Mouse (Mus musculus) urinary bladder, postnatal 14 days (tissue): Measurements from ENCODE around the gene Runx1.

Experiments used
- DNase-seq: peaks from one replicate; pipeline ENCODE4 v3.0.0; 2021; ENCODE audit warnings: low spot score

Runx1 gene

DNA sequence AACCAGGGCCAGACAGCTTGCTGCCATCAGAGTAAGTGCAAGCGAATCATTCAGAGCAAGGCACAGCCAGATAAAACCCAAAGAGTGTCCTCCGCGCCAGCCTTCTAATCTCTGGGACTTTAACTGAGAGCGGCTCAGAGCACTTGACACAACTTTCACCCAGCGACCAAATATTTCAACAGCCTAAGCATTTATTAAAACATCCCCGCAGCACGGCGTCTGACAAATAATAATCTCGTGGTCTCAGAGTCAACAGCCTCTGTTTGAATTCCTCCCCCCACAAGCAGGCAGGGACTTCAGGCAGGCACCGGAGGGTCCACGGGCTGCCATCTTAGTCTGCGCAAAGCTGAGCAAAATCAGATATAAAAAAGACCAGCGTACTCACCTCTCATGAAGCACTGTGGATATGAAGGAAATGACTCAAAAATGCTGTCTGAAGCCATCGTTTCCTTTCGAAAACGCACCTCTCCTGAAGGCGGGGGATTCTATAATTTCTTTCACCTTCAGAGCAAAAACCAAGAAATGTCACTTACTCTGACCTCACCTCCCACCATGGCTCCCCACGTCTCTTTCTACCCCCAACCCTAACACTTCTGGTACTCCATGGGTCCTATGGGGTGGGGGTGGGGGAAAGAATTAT lies 625 bp downstream of the Runx1 start:
- DNase-seq = no peak

GRCm38 (mm10) chr16:92824723-92825203 lies 1.2 kb downstream of the Runx1 start:
- DNase-seq = no peak

GRCm38 (mm10) chr16:92824003-92824722 lies 1.8 kb downstream of the Runx1 start:
- DNase-seq = no peak

DNA sequence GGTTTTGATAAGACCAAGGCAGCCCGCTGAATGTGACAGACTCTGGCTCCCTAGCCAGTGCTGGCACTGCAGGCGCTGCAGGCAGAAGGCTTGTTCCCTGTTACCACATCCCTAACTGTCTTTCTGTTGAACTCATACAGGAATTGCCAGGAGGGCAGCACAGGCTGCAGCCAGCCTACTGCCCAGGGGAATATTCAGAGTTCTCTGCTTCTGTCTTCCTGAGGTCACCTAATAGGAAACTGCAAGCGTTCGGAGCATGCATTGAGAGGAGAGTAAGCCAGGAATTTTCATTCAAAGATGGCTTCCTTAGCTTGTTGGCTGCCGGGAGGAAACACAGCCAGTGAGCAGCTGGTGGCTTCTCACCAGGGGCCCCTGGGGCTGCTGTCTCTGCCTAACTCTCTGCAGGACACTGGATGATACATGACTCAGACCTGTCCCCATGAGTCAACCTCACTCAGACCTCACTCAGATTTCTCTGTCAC lies 2.5 kb downstream of the Runx1 start:
- DNase-seq = no peak

- DNase-seq = no peak
These were observed 3.3 kb downstream of the Runx1 start for GRCm38 (mm10) chr16:92822676-92823075.

DNA sequence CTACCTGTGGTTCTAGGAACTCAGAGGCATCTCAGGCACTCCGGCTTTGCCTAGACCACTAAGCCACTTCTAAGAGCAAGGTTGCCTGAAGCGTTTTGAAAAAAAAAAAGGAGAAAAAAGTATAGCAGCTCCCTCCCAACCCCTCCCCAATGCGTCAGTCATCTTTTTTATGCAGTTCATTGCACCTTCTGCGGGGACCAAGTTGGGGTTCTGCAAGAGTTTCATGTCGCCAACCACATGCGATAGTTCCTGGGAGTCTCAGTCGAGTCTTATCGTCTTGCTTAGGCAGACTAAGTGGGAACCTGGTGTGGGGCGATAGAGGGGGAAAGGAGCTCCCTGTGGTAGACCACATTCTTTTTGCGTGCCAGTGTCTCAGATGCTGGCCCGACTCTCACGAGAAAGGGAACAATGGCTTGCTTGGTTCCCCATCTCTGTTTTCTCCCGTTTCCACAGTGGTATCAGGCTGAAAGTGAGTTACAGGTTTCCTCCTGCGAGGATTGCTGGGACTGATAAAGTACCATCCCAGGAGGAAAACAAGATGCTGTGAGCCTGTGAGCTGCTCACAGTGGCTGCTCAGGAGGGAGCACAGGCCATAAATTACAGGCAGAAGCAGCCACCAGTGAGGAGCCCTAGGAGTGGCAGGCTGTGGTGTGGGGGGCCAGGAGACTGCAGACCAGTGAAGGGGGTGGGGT lies 3.9 kb downstream of the Runx1 start:
- no peak for DNase-seq

DNA sequence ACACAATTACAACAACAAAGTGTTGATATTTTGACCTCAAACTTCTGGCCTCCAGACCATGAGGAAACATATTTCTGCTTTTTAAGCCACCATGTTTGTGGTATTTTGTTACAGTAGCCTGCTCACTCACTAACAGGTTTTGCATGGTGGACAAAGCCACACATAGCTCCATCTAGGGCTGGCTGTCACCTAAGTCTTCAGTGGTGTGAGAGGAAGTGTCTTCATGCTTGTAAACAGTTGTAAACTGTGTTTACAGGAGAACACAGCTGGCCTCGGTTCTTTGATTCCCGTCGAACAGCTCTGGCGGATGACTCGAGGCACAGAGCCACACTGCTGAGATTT lies 4.4 kb downstream of the Runx1 start:
- DNase-seq = no peak

DNA sequence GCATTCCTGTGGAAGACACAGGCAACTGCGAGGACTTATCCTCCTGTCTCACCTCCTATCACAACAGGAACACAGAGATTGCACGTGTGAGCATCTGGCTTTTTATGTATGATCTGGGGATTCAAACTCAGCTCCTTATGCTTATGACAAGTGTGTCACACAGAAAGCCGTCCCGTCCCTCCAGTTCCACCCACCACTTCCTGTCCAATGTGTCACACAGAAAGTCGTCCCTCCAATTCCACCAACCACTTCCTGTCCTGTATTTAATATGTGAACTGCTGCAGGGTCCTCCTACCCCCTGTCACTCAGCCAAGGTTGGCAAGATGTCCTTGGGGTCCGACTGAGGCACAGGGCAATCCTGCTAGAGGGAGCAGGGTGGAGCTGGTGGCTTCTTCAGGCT lies 5.5 kb downstream of the Runx1 start:
- no peak for DNase-seq

GRCm38 (mm10) chr16:92818480-92819269 lies 7.3 kb downstream of the Runx1 start:
- DNase-seq = no peak

- DNase-seq = no peak
These were observed 9.9 kb downstream of the Runx1 start for GRCm38 (mm10) chr16:92816092-92816491.

GRCm38 (mm10) chr16:92815195-92815527 lies 10.8 kb downstream of the Runx1 start:
- DNase-seq = no peak

DNA sequence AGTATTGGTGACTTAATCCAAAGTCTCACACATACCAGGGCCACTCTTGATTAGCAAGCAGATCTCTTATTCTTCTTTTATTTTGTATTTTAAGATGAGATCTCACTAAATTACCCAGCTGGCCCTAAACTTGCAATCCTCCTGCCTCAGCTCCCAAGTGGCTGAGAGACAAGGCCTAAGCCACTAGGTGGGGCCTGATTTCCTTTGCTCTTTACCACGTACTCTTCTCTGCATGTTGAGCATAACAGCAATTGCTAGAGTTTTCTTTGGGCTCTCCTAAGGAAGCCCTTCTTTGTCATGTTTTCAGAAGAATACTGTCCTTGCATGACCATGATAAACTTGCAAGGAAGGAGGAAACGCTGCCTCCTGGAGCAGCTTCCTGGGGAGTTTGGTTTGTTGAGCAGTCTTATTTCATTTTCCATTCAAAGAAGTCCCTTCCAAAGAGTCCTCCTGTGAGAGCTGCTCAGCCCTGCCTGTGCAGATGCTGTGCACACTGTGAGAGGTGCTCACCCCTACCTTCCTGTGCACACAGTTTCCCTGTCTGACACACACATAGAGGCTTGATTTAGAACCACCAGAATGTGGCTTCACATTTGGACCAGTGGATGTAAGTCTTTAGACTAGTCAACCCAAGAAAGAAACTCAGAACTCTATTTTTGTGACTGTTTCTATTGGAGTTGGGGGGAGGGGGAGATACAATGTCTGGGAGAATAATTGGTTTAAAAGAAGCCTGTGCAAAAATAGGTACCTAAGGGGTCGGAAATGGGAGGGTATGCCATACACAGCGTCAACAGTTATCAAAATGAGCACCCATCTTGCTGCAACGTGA lies 11.4 kb downstream of the Runx1 start:
- no peak for DNase-seq

GRCm38 (mm10) chr16:92812405-92812804 lies 13.5 kb downstream of the Runx1 start:
- no peak for DNase-seq

- DNase-seq = no peak
These were observed 15.2 kb downstream of the Runx1 start for GRCm38 (mm10) chr16:92810568-92811240.

DNA sequence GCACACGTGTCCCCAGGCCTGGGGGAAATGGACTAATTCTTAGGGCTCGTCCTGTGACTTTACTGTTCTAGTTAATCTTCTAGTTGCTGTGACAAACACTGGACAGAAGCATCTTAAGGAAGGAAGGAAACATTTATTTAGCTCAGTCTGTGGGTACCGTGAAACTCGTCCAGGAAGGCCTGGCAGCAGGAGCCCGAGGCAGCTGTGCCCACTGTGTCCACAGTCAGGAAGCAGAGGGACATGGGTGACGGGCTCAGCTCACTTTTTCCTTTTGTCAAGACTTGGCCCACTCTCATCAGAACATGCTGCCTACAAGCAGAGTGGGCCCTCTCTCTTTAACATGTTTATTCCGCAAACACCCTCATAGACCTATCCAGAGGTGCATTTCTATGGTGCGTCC lies 18.2 kb downstream of the Runx1 start:
- DNase-seq = no peak

GRCm38 (mm10) chr16:92803076-92803580 lies 22.8 kb downstream of the Runx1 start:
- no peak for DNase-seq

- no peak for DNase-seq
These were observed 24.4 kb downstream of the Runx1 start for GRCm38 (mm10) chr16:92801567-92801966.

- DNase-seq = no peak
These were observed 25.1 kb downstream of the Runx1 start for GRCm38 (mm10) chr16:92800845-92801244.

GRCm38 (mm10) chr16:92799940-92800339 lies 26.0 kb downstream of the Runx1 start:
- DNase-seq = no peak

GRCm38 (mm10) chr16:92794197-92794596 lies 31.8 kb downstream of the Runx1 start:
- DNase-seq = no peak

DNA sequence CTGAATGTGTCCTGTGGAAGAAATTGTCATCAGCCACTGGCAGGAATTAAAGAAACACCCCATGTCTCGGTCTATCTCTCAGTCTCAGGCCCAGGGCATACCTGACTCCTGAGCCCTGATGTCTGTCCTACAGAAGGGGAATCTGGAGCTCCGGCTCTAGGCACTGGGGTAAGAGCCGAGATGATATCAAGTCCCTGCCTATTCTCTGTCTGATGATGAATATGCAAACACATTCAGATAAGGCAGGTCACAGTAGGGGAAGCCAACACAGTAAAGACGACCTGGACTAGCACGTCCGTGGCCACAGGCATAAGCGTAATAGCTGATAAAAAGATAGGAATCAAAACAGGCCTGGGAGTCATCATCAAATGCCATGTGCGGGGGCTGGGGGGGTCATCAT lies 32.2 kb downstream of the Runx1 start:
- DNase-seq = no peak
